Mouse (Mus musculus) duodenum, adult 2 months (tissue): ENCODE data around the gene Ptpn12. TPM values are rescaled to one million over a fixed set of nuclear protein-coding genes. Genes with fewer than 3 reads are reported as not detected.

ENCODE experiments used
- polyA plus RNA-seq: library from polyadenylated mRNA; depleted of rRNA; stranded (reverse); fragments of >200 nt; gene quantifications from 2 replicates; pipeline ENCODE4 v1.2.3, GENCODE M21; 2012; ENCODE audit warnings: low replicate concordance; rRNA removed

The Ptpn12 gene
- 6.6 and 7.4 TPM in 2 replicates for polyA plus RNA-seq

DNA sequence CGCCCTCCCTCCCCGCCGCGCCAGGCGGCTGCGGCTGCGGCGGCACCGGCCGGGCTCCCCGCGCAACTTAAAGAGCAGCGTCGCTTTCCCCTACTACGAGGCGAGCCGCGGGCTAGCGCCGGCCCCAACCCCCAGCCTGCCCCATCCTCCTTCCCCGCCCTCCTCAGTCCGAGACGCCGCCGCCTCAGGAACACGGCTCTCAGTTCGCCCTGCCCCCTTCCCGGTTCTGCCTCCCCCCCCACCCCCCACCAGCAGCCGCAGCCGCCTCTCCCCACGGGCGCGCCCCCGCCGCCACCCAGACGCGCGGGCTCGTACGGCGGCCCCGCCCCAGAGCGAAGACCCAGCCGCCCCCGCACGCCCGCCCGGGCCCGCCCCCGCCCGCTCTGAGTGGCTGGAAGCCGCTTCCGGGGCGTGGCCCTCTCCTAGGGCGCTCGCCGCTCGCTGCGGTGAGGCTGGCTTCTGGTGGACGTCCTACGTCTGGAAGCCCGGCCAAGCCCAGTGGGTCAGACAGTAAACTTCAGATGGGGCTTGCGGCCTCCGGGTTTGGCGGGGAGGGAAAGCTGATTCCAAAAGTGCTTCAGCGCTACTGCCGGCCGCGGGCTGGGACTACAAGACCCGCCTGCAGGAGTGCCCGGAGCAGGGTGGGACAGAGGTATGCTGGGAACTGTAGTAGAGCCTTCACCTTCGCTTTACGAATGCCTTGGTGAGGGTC lies at the start of gene Ptpn12:
Gene Ptpn12 (minus strand): TSS at position 92 of the 712 bp plus-strand sequence.

DNA sequence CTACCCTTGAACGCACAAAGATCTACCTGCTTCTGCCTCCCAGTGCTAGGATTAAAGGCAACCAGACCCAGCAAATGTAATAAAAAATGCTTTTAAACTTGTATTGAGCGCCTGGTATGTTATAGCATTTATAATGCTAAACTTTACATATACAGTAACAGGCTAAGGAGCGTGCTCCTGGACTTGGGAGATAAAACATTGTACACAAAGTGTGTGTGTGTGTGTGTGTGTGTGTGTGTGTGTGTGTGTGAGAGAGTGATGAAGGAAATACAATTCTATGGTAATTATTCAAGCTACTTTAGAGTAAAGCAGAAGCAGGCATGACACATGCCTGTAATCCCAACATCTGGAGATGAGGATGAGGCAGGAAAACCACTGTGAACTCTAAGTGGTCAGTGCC lies 99.4 kb downstream of the Ptpn12 start, which contains the start of gene Rsbn1l:
Gene Rsbn1l (minus strand): TSS at position 101 of the 400 bp plus-strand sequence.

Other genes with a start within 250 kb of the Ptpn12 start
- 0.37 TPM in 1 of 2 replicates, not detected in the other for gene Phtf2, start 173.8 kb downstream of the Ptpn12 start, polyA plus RNA-seq
- 1.5 TPM in 2 replicates for gene Tmem60, start 173.7 kb downstream of the Ptpn12 start, polyA plus RNA-seq
- 1.9 and 2.1 TPM in 2 replicates for gene Rsbn1l, start 99.5 kb downstream of the Ptpn12 start, polyA plus RNA-seq
- 0.23 and 0.37 TPM in 2 replicates for gene Gsap, start 130.3 kb upstream of the Ptpn12 start, polyA plus RNA-seq